ENCODE assay signal across 36 mouse cellular contexts in the genomic region with DNA sequence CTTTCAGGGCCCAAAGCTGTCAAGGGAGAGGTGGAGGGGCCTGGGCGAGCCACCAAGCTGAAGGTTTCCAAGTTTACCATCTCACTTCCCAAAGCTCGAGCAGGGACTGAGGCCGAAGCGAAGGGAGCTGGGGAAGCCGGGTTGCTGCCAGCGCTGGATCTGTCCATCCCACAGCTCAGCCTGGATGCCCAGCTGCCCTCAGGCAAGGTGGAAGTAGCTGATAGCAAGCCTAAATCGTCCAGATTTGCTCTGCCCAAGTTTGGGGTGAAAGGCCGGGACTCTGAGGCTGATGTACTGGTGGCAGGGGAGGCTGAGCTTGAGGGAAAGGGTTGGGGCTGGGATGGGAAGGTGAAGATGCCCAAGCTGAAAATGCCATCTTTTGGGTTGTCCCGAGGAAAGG. TPM values are rescaled to one million over a fixed set of nuclear protein-coding genes. Genes with fewer than 3 reads are reported as not detected.
"Had no signal": no experiment of that assay in that cellular context is flagged by ENCODE, and none has a peak within 500 bp of the region (broad histone marks: within the 10 kb centered on the region; RNA-seq: fewer than 3 reads in every experiment).

No protein-coding gene starts in this region.

- H3K4me3 ChIP-seq: left cerebral cortex, adult 2 months; limb, embryonic 10.5 days; limb, embryonic 12.5 days; limb, embryonic 13.5 days; limb, embryonic 15.5 days; liver, embryonic 12.5 days; liver, embryonic 13.5 days; liver, embryonic 15.5 days; lung, embryonic 15.5 days; megakaryocyte, embryonic 14.5 days; midbrain, embryonic 10.5 days; midbrain, embryonic 12.5 days; midbrain, embryonic 13.5 days; midbrain, embryonic 15.5 days; myocyte; neural tube, embryonic 12.5 days had no signal

- DNase-seq: left cerebral cortex, postnatal 4 days; liver; liver, embryonic 13.5 days; liver, postnatal 0 days; lung, adult 18-20 months; lung, adult 2 months; lung, embryonic 14.5 days; lung, postnatal 10 days; lung, postnatal 14 days; lung, postnatal 36 days; lung, postnatal 4 days; midbrain, embryonic 14.5 days had no signal

- H3K9ac ChIP-seq: limb, embryonic 12.5 days; limb, embryonic 13.5 days; limb, embryonic 15.5 days; liver, embryonic 12.5 days; liver, embryonic 13.5 days; liver, embryonic 14.5 days; liver, embryonic 15.5 days; liver, postnatal 0 days; lung, embryonic 14.5 days; lung, embryonic 15.5 days; midbrain, embryonic 12.5 days; midbrain, embryonic 13.5 days; midbrain, embryonic 15.5 days; neural tube, embryonic 12.5 days had no signal

- H3K4me2 ChIP-seq: limb, embryonic 12.5 days; limb, embryonic 13.5 days; limb, embryonic 15.5 days; liver, embryonic 11.5 days; liver, embryonic 12.5 days; liver, embryonic 13.5 days; liver, embryonic 15.5 days; lung, embryonic 14.5 days; lung, embryonic 15.5 days; midbrain, embryonic 12.5 days; midbrain, embryonic 13.5 days; midbrain, embryonic 15.5 days; neural tube, embryonic 12.5 days had no signal

- H3K9me3 ChIP-seq: limb, embryonic 10.5 days; limb, embryonic 13.5 days; lung, embryonic 15.5 days; midbrain, embryonic 12.5 days; midbrain, embryonic 13.5 days; midbrain, embryonic 15.5 days; neural tube, embryonic 12.5 days had no signal

- ATAC-seq: liver, embryonic 12.5 days; liver, postnatal 0 days; lung, postnatal 0 days; midbrain, embryonic 13.5 days; midbrain, embryonic 15.5 days; midbrain, embryonic 16.5 days had no signal

- H3K36me3 ChIP-seq: liver, embryonic 15.5 days; midbrain, embryonic 10.5 days; midbrain, embryonic 13.5 days; midbrain, embryonic 15.5 days; neural tube, embryonic 12.5 days had no signal

- H3K27me3 ChIP-seq: limb, embryonic 12.5 days; limb, embryonic 13.5 days; limb, embryonic 15.5 days; liver, embryonic 13.5 days; liver, embryonic 15.5 days; lung, embryonic 15.5 days; midbrain, embryonic 12.5 days; midbrain, embryonic 13.5 days; midbrain, embryonic 15.5 days; neural tube, embryonic 12.5 days had no signal

- H3K4me1 ChIP-seq: limb, embryonic 12.5 days; limb, embryonic 13.5 days; limb, embryonic 15.5 days; lung, embryonic 15.5 days; midbrain, embryonic 12.5 days; midbrain, embryonic 13.5 days; midbrain, embryonic 15.5 days; neural tube, embryonic 12.5 days had no signal

- H3K27ac ChIP-seq: left cerebral cortex, adult 2 months; limb, embryonic 10.5 days; limb, embryonic 12.5 days; limb, embryonic 13.5 days; limb, embryonic 15.5 days; liver, embryonic 12.5 days; liver, embryonic 13.5 days; liver, embryonic 14.5 days; liver, embryonic 15.5 days; lung, embryonic 15.5 days; macrophage; midbrain, embryonic 10.5 days; midbrain, embryonic 12.5 days; midbrain, embryonic 13.5 days; midbrain, embryonic 15.5 days; neural tube, embryonic 12.5 days had no signal

RNA-seq across cellular contexts. Expression of a gene that starts 4.8 kb away (rescaled TPM):
- total RNA-seq: left cerebral cortex, postnatal 14 days; liver, adult 2 months; megakaryocyte, adult 5-6 weeks; monocyte, adult 5-6 weeks had no signal
- polyA plus RNA-seq: liver, adult 2 months had no signal

RNA-seq across cellular contexts. Expression of a gene that starts 19.2 kb away (rescaled TPM):
- total RNA-seq: liver, adult 2 months had no signal
